Mouse (Mus musculus) CH12.LX (cell line): ENCODE results near the gene 4930523C07Rik. TPM values are rescaled to one million over a fixed set of nuclear protein-coding genes. Genes with fewer than 3 reads are reported as not detected.
A peak's percentile ranks its signal among the peaks of the same experiment; 100 is the strongest.

ENCODE experiments used
- DNase-seq: peaks from one replicate; pipeline ENCODE4 v3.0.0-alpha.2; 2013; ENCODE audit errors: extremely low read depth
- H3K27ac ChIP-seq: 2 replicates; pipeline ENCODE4 v1.5.1; 2012; ENCODE audit warnings: low read depth, mild to moderate bottlenecking, control low read depth, moderate library complexity; ENCODE audit not compliant: insufficient read depth
- H3K27me3 ChIP-seq: replicated peaks from 2 replicates; pipeline ENCODE3; 2012; ENCODE audit warnings: inconsistent platforms
- H3K36me3 ChIP-seq, 2 experiments: replicated peaks in 1 of 2; 2 replicates each; pipeline versions ENCODE3 to v1.6.1; 2012; ENCODE audit warnings: inconsistent platforms in 1 of 2, low read length in 1 of 2, mild to moderate bottlenecking in 1 of 2, mixed read lengths in 1 of 2, moderate library complexity in 1 of 2; ENCODE audit not compliant: control insufficient read depth in 1 of 2, insufficient read depth in 1 of 2
- H3K4me1 ChIP-seq, 2 experiments: 2 replicates each; pipeline ENCODE4 v1.6.1; 2012; ENCODE audit warnings: inconsistent platforms in 1 of 2, moderate library complexity in 1 of 2; ENCODE audit not compliant: insufficient read depth in 2 of 2, control insufficient read depth in 1 of 2
- H3K4me2 ChIP-seq: 2 replicates; pipeline ENCODE4 v1.6.1; 2012; ENCODE audit warnings: low read depth, mild to moderate bottlenecking, control low read depth; ENCODE audit not compliant: poor library complexity, insufficient read depth, severe bottlenecking
- H3K4me3 ChIP-seq, 3 experiments: fragments of 150-350 bp in 1 of 3; sonication (generic) in 1 of 3; replicated peaks in 1 of 3; 2 replicates each; pipeline versions ENCODE3 to v1.5.1; 2011 to 2012; ENCODE audit warnings: low read depth in 2 of 3, low read length in 2 of 3, mild to moderate bottlenecking in 2 of 3, moderate library complexity in 2 of 3, control low read depth in 1 of 3, improper control_type of control experiment in 1 of 3, inconsistent platforms in 1 of 3, mixed read lengths in 1 of 3; ENCODE audit not compliant: poor library complexity in 1 of 3
- H3K79me2 ChIP-seq: replicated peaks from 2 replicates; pipeline ENCODE4 v1.6.1; 2012; ENCODE audit warnings: mild to moderate bottlenecking, moderate library complexity; ENCODE audit not compliant: control insufficient read depth, poor library complexity, insufficient read depth, severe bottlenecking; ENCODE audit errors: extremely low read depth
- H3K9ac ChIP-seq: 2 replicates; pipeline ENCODE4 v1.6.1; 2012; ENCODE audit warnings: low read depth, mild to moderate bottlenecking, control low read depth, moderate library complexity; ENCODE audit not compliant: insufficient read depth
- H3K9me3 ChIP-seq: replicated peaks from 2 replicates; pipeline ENCODE3; 2012; ENCODE audit warnings: low read length, inconsistent platforms, mixed read lengths
- BHLHE40 ChIP-seq: IDR thresholded peaks from 2 replicates; pipeline ENCODE4 v1.6.1; 2011; ENCODE audit warnings: mild to moderate bottlenecking, low read depth, low read length, improper control_type of control experiment
- CHD1 ChIP-seq: IDR thresholded peaks from 2 replicates; pipeline ENCODE4 v1.6.1; 2012; ENCODE audit warnings: low read depth, low read length, improper control_type of control experiment, inconsistent platforms
- CHD2 ChIP-seq: IDR thresholded peaks from 2 replicates; pipeline ENCODE4 v1.6.1; 2011; ENCODE audit warnings: low read length, improper control_type of control experiment
- CTCF ChIP-seq, 2 experiments: IDR thresholded peaks in 1 of 2; conservative IDR thresholded peaks in 1 of 2; 2 replicates each; pipeline ENCODE4 v1.5.1; 2011 to 2012; ENCODE audit warnings: low read depth in 2 of 2, low read length in 2 of 2, improper control_type of control experiment in 1 of 2, inconsistent platforms in 1 of 2, mild to moderate bottlenecking in 1 of 2, moderate library complexity in 1 of 2
- E2F4 ChIP-seq: IDR thresholded peaks from 2 replicates; pipeline ENCODE4 v1.6.1; 2011; ENCODE audit warnings: low read depth, low read length, improper control_type of control experiment; ENCODE audit not compliant: insufficient replicate concordance
- EP300 ChIP-seq: IDR thresholded peaks from 2 replicates; pipeline ENCODE4 v1.6.1; 2011; ENCODE audit warnings: low read length, improper control_type of control experiment
- ETS1 ChIP-seq: conservative IDR thresholded peaks from 2 replicates; pipeline ENCODE4 v1.6.1; 2012; ENCODE audit warnings: low read depth, mild to moderate bottlenecking, inconsistent platforms, low read length, improper control_type of control experiment, moderate library complexity
- HCFC1 ChIP-seq: IDR thresholded peaks from 2 replicates; pipeline ENCODE4 v1.6.1; 2012; ENCODE audit warnings: low read depth, mild to moderate bottlenecking, inconsistent platforms, low read length, improper control_type of control experiment
- MAFK ChIP-seq: IDR thresholded peaks from 2 replicates; pipeline ENCODE4 v1.6.1; 2011; ENCODE audit warnings: low read length, improper control_type of control experiment; ENCODE audit not compliant: insufficient replicate concordance
- MEF2A ChIP-seq: IDR thresholded peaks from 2 replicates; pipeline ENCODE4 v1.6.1; 2014; ENCODE audit warnings: low read depth, mild to moderate bottlenecking, inconsistent platforms, low read length, improper control_type of control experiment, borderline replicate concordance
- MXI1 ChIP-seq: IDR thresholded peaks from 2 replicates; pipeline ENCODE4 v1.6.1; 2011; ENCODE audit warnings: mild to moderate bottlenecking, low read depth, low read length, improper control_type of control experiment
- MYC ChIP-seq: IDR thresholded peaks from 2 replicates; pipeline ENCODE4 v1.6.1; 2011; ENCODE audit warnings: low read depth, mild to moderate bottlenecking, improper control_type of control experiment, low read length
- NELFE ChIP-seq: IDR thresholded peaks from 2 replicates; pipeline ENCODE4 v1.6.1; 2011; ENCODE audit warnings: low read depth, low read length, improper control_type of control experiment
- NRF1 ChIP-seq: IDR thresholded peaks from 2 replicates; pipeline ENCODE4 v1.6.1; 2014; ENCODE audit warnings: low read depth, mild to moderate bottlenecking, inconsistent platforms, low read length, improper control_type of control experiment, moderate library complexity
- PAX5 ChIP-seq: IDR thresholded peaks from 2 replicates; pipeline ENCODE4 v1.6.1; 2012; ENCODE audit warnings: low read length, inconsistent platforms, mixed read lengths
- POLR2A ChIP-seq: IDR thresholded peaks from 2 replicates; pipeline ENCODE4 v1.6.1; 2011; ENCODE audit warnings: low read depth, mild to moderate bottlenecking, improper control_type of control experiment, low read length
- SIN3A ChIP-seq: IDR thresholded peaks from 2 replicates; pipeline ENCODE4 v1.6.1; 2012; ENCODE audit warnings: low read length, improper control_type of control experiment, inconsistent platforms
- SMC3 ChIP-seq: IDR thresholded peaks from 2 replicates; pipeline ENCODE4 v1.6.1; 2011; ENCODE audit warnings: low read depth, low read length, improper control_type of control experiment
- TBP ChIP-seq: conservative IDR thresholded peaks from 2 replicates; pipeline ENCODE4 v1.6.1; 2011; ENCODE audit warnings: low read depth, low read length, improper control_type of control experiment
- UBTF ChIP-seq: IDR thresholded peaks from 2 replicates; pipeline ENCODE4 v1.6.1; 2012; ENCODE audit warnings: low read depth, mild to moderate bottlenecking, inconsistent platforms, low read length, improper control_type of control experiment, moderate library complexity
- USF2 ChIP-seq: conservative IDR thresholded peaks from 2 replicates; pipeline ENCODE4 v1.6.1; 2011; ENCODE audit warnings: low read depth, low read length, improper control_type of control experiment
- ZC3H11A ChIP-seq: IDR thresholded peaks from 2 replicates; pipeline ENCODE4 v1.6.1; 2012; ENCODE audit warnings: low read depth, mild to moderate bottlenecking, inconsistent platforms, low read length, improper control_type of control experiment
- ZKSCAN1 ChIP-seq: IDR thresholded peaks from 2 replicates; pipeline ENCODE4 v1.6.1; 2012; ENCODE audit warnings: low read depth, inconsistent platforms, low read length, improper control_type of control experiment, borderline replicate concordance
- ZMIZ1 ChIP-seq: IDR thresholded peaks from 2 replicates; pipeline ENCODE4 v1.6.1; 2012; ENCODE audit warnings: low read depth, mild to moderate bottlenecking, inconsistent platforms, low read length, improper control_type of control experiment
- ZNF384 ChIP-seq: IDR thresholded peaks from 2 replicates; pipeline ENCODE4 v1.6.1; 2012; ENCODE audit warnings: low read depth, low read length, improper control_type of control experiment, inconsistent platforms
- dilution Hi-C: fragments of 300-500 bp; cut with MboI; formaldehyde crosslinking; loops from 2 replicates; pipeline ENCODE4 v1.14.3; 2020; ENCODE audit warnings: low sequenced_read_pairs; ENCODE audit not compliant: extremely low pct_unique_long_range_greater_than_20kb, extremely low pct_ligation_motif_present
- in situ Hi-C: fragments of 300-500 bp; cut with MboI; formaldehyde crosslinking; loops from 3 replicates; pipeline ENCODE4 v1.14.3; 2019; ENCODE audit warnings: low sequenced_read_pairs, low pct_ligation_motif_present, low pct_unique_long_range_greater_than_20kb, mixed read lengths
- polyA plus RNA-seq: library from polyadenylated mRNA; unstranded; fragments of >175 nt; gene quantifications from 2 replicates; pipeline ENCODE4 v1.2.1, GENCODE M21; 2012; ENCODE audit warnings: low read depth; ENCODE audit not compliant: insufficient read length
- total RNA-seq, 2 experiments: library from RNA; depleted of rRNA; stranded (reverse); fragments of 300-350 nt in 1 of 2; fragments of >200 nt in 1 of 2; gene quantifications; 2 replicates each; pipeline ENCODE4 v1.2.3; 2012 to 2014

The 4930523C07Rik gene
- total and polyA plus RNA-seq, 3 experiments: 13.1 to 28.2 (median 18.0) TPM

DNA sequence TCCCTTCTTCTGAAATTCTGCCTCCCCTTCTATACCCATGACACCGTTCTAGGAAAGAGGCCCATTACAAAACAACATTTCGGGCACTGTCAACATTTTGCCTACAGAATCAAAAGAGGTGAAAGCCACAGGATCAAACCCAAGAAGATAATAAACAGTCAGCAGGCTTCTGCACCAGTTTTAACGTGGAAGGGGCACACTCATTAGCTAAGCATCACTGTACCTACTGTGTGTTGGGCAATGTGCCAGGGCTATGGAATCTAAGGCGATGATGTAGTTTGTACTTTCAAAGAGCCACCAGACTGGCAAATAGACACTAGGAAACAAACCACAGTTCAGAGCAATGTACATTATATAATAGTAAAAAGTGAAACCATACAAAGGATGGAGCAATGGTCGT lies 1.8 kb downstream of the 4930523C07Rik start:
- H3K36me3 ChIP-seq: peaks cover 0 to 12% of the 10 kb centered on the region in 2 experiments
- peaks cover 21% of the 10 kb centered on the region for H3K79me2 ChIP-seq
- H3K9ac ChIP-seq: peak overlapping the region; percentile 21
- TF ChIP-seq ZKSCAN1: peak; percentile 87
- no peak for TF ChIP-seq PAX5
- TF ChIP-seq, all 38 proteins: peak for 1
- H3K4me2 ChIP-seq: peak overlapping the region; percentile 62
- H3K27me3 ChIP-seq: no peaks in the 10 kb centered on the region
- DNase-seq: no peak
- H3K4me3 ChIP-seq: peak overlapping the region; percentile 39 to 72 (median 68)
- H3K4me1 ChIP-seq: peaks cover 5 to 53% of the 10 kb centered on the region in 2 experiments
- in situ Hi-C loops (no loop called here), dilution Hi-C loops (no loop called here)
- no peaks in the 10 kb centered on the region for H3K9me3 ChIP-seq
- no peak overlapping the region for H3K27ac ChIP-seq

DNA sequence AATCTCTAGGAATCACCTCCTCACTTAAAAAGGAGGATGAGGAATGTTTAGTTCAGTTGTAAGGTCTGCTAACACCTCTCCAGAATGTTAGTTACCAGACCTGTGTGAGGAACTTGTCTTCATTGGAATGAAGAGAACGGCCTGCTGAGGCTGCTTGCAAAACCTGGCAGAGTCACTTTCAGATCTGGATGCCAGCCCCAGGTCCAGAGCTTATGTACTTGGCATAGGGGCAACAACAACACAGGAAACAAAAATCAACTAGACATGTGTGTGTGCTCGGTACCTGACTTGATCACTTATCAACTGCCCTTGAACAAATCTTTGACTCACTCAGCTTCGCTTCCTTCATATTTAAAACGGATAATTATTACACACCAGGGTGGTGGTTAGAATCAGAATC lies 2.6 kb downstream of the 4930523C07Rik start:
- peak; percentile 29 for DNase-seq
- H3K27me3 ChIP-seq: no peaks in the 10 kb centered on the region
- H3K4me1 ChIP-seq: peaks cover 5 to 53% of the 10 kb centered on the region in 2 experiments
- in situ Hi-C loops (no loop called here), dilution Hi-C loops (no loop called here)
- peak overlapping the region; percentile 35 to 72 (median 68) for H3K4me3 ChIP-seq
- peak overlapping the region; percentile 62 for H3K4me2 ChIP-seq
- H3K27ac ChIP-seq: peak overlapping the region; percentile 32; the same call in 1 of the 2 replicates
- no peak for TF ChIP-seq ZNF384
- TF ChIP-seq CHD1: peak; percentile 20; the same call in 1 of the 2 replicates
- no peak for TF ChIP-seq BHLHE40
- 0 out of 2 replicates have a peak, but pooled peaks have one; percentile 23 for TF ChIP-seq TBP
- no peak for TF ChIP-seq HCFC1
- TF ChIP-seq ZC3H11A: no peak
- peaks cover 21% of the 10 kb centered on the region for H3K79me2 ChIP-seq
- H3K36me3 ChIP-seq: peaks cover 0 to 14% of the 10 kb centered on the region in 2 experiments
- peak overlapping the region; percentile 21 for H3K9ac ChIP-seq
- peaks cover 3% of the 10 kb centered on the region for H3K9me3 ChIP-seq

DNA sequence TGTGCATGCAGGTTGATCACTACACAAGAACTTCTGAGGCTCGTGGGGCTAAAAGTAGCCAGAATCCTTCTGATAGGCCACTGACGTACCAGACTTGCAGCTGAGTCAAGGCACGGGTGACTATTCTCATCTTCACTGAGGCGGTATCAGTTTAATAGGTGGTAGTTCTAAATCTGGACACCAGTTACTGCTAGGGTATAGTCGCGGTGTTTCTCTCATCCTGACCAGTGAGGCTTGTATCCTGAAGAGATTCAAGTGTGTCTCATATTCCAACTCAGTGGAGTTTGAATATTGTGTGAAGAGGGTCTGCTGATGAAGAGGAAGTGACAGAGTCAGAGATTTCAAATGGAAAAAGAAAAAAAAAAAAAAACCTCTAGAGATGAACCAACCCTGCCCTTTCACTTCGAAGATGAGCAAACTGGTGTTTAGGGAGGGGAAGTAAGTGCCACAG lies 3.3 kb downstream of the 4930523C07Rik start:
- Histone ChIP-seq H3K4me1 (peaks cover 8 to 59% of the 10 kb centered on the region in 2 experiments), H3K9ac (peak overlapping the region; percentile 21), H3K79me2 (peaks cover 21% of the 10 kb centered on the region), H3K36me3 (peaks cover 0 to 14% of the 10 kb centered on the region in 2 experiments), H3K4me2 (peak overlapping the region; percentile 62), H3K27ac (peak overlapping the region; percentile 80), H3K27me3 (no peaks in the 10 kb centered on the region), H3K4me3 (peak overlapping the region; percentile 16 to 72 (median 25)), H3K9me3 (peaks cover 3% of the 10 kb centered on the region)
- DNase-seq: peak; percentile 74
- in situ Hi-C loops (no loop called here), dilution Hi-C loops (no loop called here)
- TF ChIP-seq E2F4 (peak; percentile 69; the same call in 1 of the 2 replicates), MXI1 (peak; percentile 53; the same call in 1 of the 2 replicates), HCFC1 (peak; percentile 44; the same call in 1 of the 2 replicates), ZC3H11A (no peak), USF2 (no peak), CHD2 (peak; percentile 85), TBP (peak; percentile 56), MEF2A (no peak; the same call in none of the 2 replicates), MAFK (peak; percentile 83), SIN3A (peak; percentile 93), UBTF (no peak; the same call in 1 of the 2 replicates), NRF1 (no peak), POLR2A (peak; percentile 28; the same call in 1 of the 2 replicates), PAX5 (no peak), EP300 (peak; percentile 99), SMC3 (0 out of 2 replicates have a peak, but pooled peaks have one; percentile 10), CHD1 (peak; percentile 58; the same call in 1 of the 2 replicates), NELFE (no peak), ETS1 (peak; percentile 96), CTCF (conservative IDR thresholded peaks at IDR 0.05 in 1 of 2, IDR thresholded peaks at IDR 0.05 in 1 of 2; ENCODE audit: low read depth in 2 of 2, low read length in 2 of 2) (no peak), ZMIZ1 (no peak), MYC (no peak)
